Mouse (Mus musculus) hindbrain, embryonic 13.5 days (tissue): ENCODE measurements at regions not wholly inside any gene's neighbourhood (a gene's known extent, or its start where the extent isn't known, plus 50 kb on each side); places are given as distances from the start of the nearest gene placed in this dataset.

Experiments used
- ATAC-seq: fragments of 200-750 bp; cut with Nextera tagmentation; 2 replicates; pipeline ENCODE4 v1.8.0; 2017; ENCODE audit warnings: moderate TSS enrichment; ENCODE audit not compliant: low FRiP score
- H3K27ac ChIP-seq: fragments of 300-500 bp; sonication (generic); 2 replicates; pipeline ENCODE4 v1.5.1; 2015; ENCODE audit warnings: inconsistent platforms, mild to moderate bottlenecking, moderate library complexity
- H3K27me3 ChIP-seq: fragments of 300-500 bp; sonication (generic); 2 replicates; pipeline ENCODE4 v1.6.1; 2015; ENCODE audit warnings: mild to moderate bottlenecking, inconsistent platforms
- H3K36me3 ChIP-seq: fragments of 300-500 bp; sonication (generic); 2 replicates; pipeline ENCODE4 v1.6.1; 2015; ENCODE audit warnings: mild to moderate bottlenecking, inconsistent platforms
- H3K4me1 ChIP-seq: fragments of 300-500 bp; sonication (generic); replicated peaks from 2 replicates; pipeline ENCODE4 v1.6.1; 2015; ENCODE audit warnings: inconsistent platforms
- H3K4me2 ChIP-seq: fragments of 300-500 bp; sonication (generic); 2 replicates; pipeline ENCODE4 v1.6.1; 2015; ENCODE audit warnings: inconsistent platforms, mild to moderate bottlenecking, moderate library complexity
- H3K4me3 ChIP-seq: fragments of 300-500 bp; sonication (generic); 2 replicates; pipeline ENCODE4 v1.5.1; 2015; ENCODE audit warnings: mild to moderate bottlenecking, inconsistent platforms
- H3K9ac ChIP-seq: fragments of 300-500 bp; sonication (generic); 2 replicates; pipeline ENCODE4 v1.6.1; 2015; ENCODE audit warnings: mild to moderate bottlenecking, inconsistent platforms
- H3K9me3 ChIP-seq: fragments of 300-500 bp; sonication (generic); 2 replicates; pipeline ENCODE4 v1.6.1; 2016; ENCODE audit warnings: inconsistent platforms
- WGBS: fragments of 180-500 bp; shearing (Covaris S2); methylation state at CpG from one replicate; pipeline ENCODE4 v1.1.7; 2015; 5-methylcytosine and 5-hydroxymethylcytosine counted together

DNA sequence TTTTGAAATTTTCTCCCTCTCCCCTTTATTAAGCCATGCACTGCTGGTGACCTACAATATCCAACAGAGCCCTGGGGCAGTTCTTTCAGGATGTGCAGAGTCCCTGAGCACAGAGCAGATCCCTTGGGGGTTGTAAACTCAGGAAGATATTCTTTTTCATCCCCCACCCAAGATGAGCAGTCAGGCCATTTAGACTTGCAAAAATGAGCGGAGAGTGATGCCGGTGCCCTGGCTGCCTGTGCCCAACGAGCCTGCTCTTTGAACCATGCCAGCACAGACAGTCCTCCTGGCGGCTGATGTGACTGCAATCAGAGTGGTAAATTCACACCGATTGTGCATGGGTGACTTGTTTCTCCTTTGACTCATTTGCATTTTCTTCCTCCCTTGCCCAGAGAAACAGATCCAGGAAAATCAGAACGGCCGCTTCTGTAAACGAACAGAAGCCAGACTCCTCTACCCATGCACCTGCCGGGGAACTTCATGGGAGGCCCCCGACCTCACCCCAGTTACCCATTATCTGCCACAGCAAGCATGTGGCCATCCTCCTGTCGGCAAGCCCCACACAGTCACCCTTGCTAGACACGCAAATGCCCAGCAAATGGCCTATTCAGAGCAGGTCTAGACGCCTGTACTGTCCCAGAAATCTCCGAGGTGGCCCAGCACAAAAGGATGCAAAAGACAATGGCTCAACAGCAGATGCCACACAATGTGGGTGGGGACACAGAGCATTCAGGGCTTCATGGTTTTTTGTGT is 92.4 kb downstream of the Gm815 start:
- H3K9me3 ChIP-seq: no peaks in the 10 kb centered on the region
- no peak overlapping the region for H3K4me3 ChIP-seq
- no peaks in the 10 kb centered on the region for H3K36me3 ChIP-seq
- no peaks in the 10 kb centered on the region for H3K27me3 ChIP-seq
- peaks cover 22% of the 10 kb centered on the region for H3K4me1 ChIP-seq
- WGBS: 13% methylated on average over 14 of the region's 14 CpGs
- H3K4me2 ChIP-seq: peak overlapping the region; percentile 37
- peak overlapping the region; percentile 77 for H3K27ac ChIP-seq
- 0 out of 2 replicates have a peak overlapping the region, but pooled peaks have one; percentile 31 for H3K9ac ChIP-seq
- peak; percentile 83 for ATAC-seq

DNA sequence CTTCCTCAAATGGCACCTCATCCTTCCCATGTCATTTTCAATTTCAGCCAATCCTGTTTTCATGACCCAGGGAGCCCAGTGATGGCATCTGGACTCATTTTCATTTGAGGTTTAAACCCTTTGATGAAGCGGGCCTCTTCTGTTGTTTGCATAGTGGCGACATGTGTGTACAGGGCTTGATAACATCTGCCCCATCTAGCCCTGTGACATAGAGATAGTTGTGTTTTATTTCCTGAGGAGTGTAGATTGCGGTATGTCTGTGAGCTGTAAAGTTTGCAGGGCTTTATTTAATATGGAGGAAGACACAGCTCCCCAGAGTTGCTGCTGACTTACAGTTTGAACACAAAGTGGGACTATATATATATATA is 92.9 kb downstream of the Gm815 start:
- no peak overlapping the region for H3K9ac ChIP-seq

GRCm38 (mm10) chr19:26979322-26979721 is 93.6 kb downstream of the Gm815 start:
- no peaks in the 10 kb centered on the region for H3K27me3 ChIP-seq
- no peak overlapping the region for H3K4me3 ChIP-seq
- H3K36me3 ChIP-seq: no peaks in the 10 kb centered on the region
- no peak for ATAC-seq
- no peak overlapping the region for H3K9ac ChIP-seq
- H3K9me3 ChIP-seq: no peaks in the 10 kb centered on the region
- no peak overlapping the region for H3K4me2 ChIP-seq
- peaks cover 22% of the 10 kb centered on the region for H3K4me1 ChIP-seq
- no peak overlapping the region for H3K27ac ChIP-seq
- WGBS: 66% methylated on average over 2 of the region's 2 CpGs

More for the DNA sequence above, 92.9 kb downstream of the Gm815 start:
- Histone ChIP-seq H3K4me1 (peaks cover 22% of the 10 kb centered on the region), H3K4me2 (no peak overlapping the region; the same call in 1 of the 2 replicates), H3K9me3 (no peaks in the 10 kb centered on the region), H3K27me3 (no peaks in the 10 kb centered on the region), H3K4me3 (no peak overlapping the region), H3K27ac (peak overlapping the region; percentile 77), H3K36me3 (no peaks in the 10 kb centered on the region)
- no peak; the same call in 1 of the 2 replicates for ATAC-seq
- WGBS: 35% methylated on average over 3 of the region's 3 CpGs

- H3K36me3 ChIP-seq: no peaks in the 10 kb centered on the region
- 90% methylated on average over 1 of the region's 1 CpGs for WGBS
- no peaks in the 10 kb centered on the region for H3K9me3 ChIP-seq
- no peaks in the 10 kb centered on the region for H3K4me1 ChIP-seq
- H3K4me3 ChIP-seq: no peak overlapping the region
- no peaks in the 10 kb centered on the region for H3K27me3 ChIP-seq
- ATAC-seq: no peak
- H3K9ac ChIP-seq: no peak overlapping the region
- no peak overlapping the region for H3K27ac ChIP-seq
- H3K4me2 ChIP-seq: no peak overlapping the region
Measured at GRCm38 (mm10) chr19:26986672-26987071, 101.0 kb downstream of the Gm815 start.

GRCm38 (mm10) chr19:26987197-26987596 is 101.5 kb downstream of the Gm815 start:
- 76% methylated on average over 3 of the region's 3 CpGs for WGBS
- Histone ChIP-seq H3K27me3 (no peaks in the 10 kb centered on the region), H3K4me2 (no peak overlapping the region), H3K9me3 (no peaks in the 10 kb centered on the region), H3K4me3 (no peak overlapping the region), H3K36me3 (no peaks in the 10 kb centered on the region), H3K9ac (no peak overlapping the region), H3K27ac (no peak overlapping the region), H3K4me1 (no peaks in the 10 kb centered on the region)
- no peak for ATAC-seq

DNA sequence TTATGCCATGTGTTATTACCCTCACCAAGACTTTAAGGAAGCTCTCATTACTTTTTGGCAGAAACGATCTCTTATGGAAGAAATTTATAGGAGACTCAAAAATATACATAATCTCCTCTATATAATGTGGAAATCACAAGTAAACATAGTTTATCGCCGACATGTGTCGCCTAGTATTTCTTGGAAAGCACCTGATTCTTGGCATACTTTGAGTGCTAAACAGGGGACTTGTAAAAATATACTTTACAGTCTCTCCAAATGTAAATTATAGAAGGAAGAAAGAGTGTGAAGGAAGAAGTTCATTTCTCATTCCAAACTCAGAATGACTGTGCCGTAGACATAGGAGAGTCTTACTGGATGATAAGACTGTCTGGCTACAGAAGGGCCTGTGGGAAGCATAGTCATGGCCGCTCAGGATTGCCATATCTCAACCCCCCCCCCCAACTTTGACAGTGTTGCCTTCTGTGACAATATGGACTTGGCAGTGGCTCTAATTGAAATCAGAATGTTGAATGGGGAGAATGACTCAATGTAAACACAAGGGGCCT is 102.3 kb downstream of the Gm815 start:
- 94% methylated on average over 6 of the region's 6 CpGs for WGBS
- Histone ChIP-seq H3K4me3 (no peak overlapping the region), H3K9me3 (no peaks in the 10 kb centered on the region), H3K27me3 (no peaks in the 10 kb centered on the region), H3K36me3 (no peaks in the 10 kb centered on the region), H3K9ac (no peak overlapping the region), H3K4me1 (no peaks in the 10 kb centered on the region), H3K27ac (no peak overlapping the region), H3K4me2 (no peak overlapping the region)
- ATAC-seq: no peak

GRCm38 (mm10) chr19:26994586-26995352 is 109.1 kb downstream of the Gm815 start:
- 55% methylated on average over 4 of the region's 4 CpGs for WGBS
- ATAC-seq: no peak
- Histone ChIP-seq H3K27ac (no peak overlapping the region), H3K4me1 (no peaks in the 10 kb centered on the region), H3K9ac (no peak overlapping the region), H3K36me3 (no peaks in the 10 kb centered on the region), H3K27me3 (no peaks in the 10 kb centered on the region), H3K4me2 (no peak overlapping the region), H3K9me3 (no peaks in the 10 kb centered on the region), H3K4me3 (no peak overlapping the region)

GRCm38 (mm10) chr19:26999596-26999995 is 113.9 kb downstream of the Gm815 start:
- H3K9ac ChIP-seq: no peak overlapping the region
- H3K4me3 ChIP-seq: no peak overlapping the region
- H3K4me1 ChIP-seq: no peaks in the 10 kb centered on the region
- WGBS: 66% methylated on average over 3 of the region's 3 CpGs
- H3K4me2 ChIP-seq: no peak overlapping the region
- no peaks in the 10 kb centered on the region for H3K9me3 ChIP-seq
- ATAC-seq: no peak
- no peak overlapping the region for H3K27ac ChIP-seq
- no peaks in the 10 kb centered on the region for H3K27me3 ChIP-seq
- H3K36me3 ChIP-seq: no peaks in the 10 kb centered on the region

- H3K27me3 ChIP-seq: no peaks in the 10 kb centered on the region
- no peak for ATAC-seq
- 95% methylated on average over 3 of the region's 3 CpGs for WGBS
Measured at GRCm38 (mm10) chr19:27021930-27022329, 136.2 kb downstream of the Gm815 start.

GRCm38 (mm10) chr19:27022917-27023316 is 137.2 kb downstream of the Gm815 start:
- Histone ChIP-seq H3K36me3 (no peaks in the 10 kb centered on the region), H3K9me3 (no peaks in the 10 kb centered on the region), H3K4me2 (no peak overlapping the region), H3K4me1 (no peaks in the 10 kb centered on the region), H3K27ac (no peak overlapping the region), H3K9ac (no peak overlapping the region), H3K4me3 (no peak overlapping the region), H3K27me3 (no peaks in the 10 kb centered on the region)
- 78% methylated on average over 5 of the region's 5 CpGs for WGBS
- no peak for ATAC-seq

More at GRCm38 (mm10) chr19:27021930-27022329, 136.2 kb downstream of the Gm815 start:
- no peaks in the 10 kb centered on the region for H3K4me1 ChIP-seq
- H3K4me2 ChIP-seq: no peak overlapping the region
- no peaks in the 10 kb centered on the region for H3K9me3 ChIP-seq
- no peak overlapping the region for H3K4me3 ChIP-seq
- H3K27ac ChIP-seq: no peak overlapping the region
- H3K36me3 ChIP-seq: no peaks in the 10 kb centered on the region
- H3K9ac ChIP-seq: no peak overlapping the region

DNA sequence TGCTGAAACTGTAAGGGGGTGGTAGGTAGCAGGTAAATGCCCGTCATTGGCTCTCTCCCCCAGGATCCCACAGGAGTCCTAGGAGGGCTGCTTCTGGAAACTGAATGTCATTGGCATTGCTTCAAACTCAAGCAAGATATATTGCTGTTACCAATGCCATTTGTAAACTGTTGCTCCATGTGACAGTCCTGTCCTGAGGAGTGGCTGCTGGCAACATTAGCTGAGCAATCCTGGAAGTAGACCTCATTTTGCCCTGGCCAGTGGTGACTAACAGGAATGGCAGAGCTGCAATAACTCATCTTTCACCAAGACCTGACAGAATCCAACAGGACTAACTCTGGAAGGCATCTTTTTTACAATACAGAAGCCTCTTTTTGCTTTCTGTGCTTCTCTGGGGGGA is 143.2 kb downstream of the Gm815 start:
- Histone ChIP-seq H3K36me3 (no peaks in the 10 kb centered on the region), H3K9ac (no peak overlapping the region), H3K4me3 (no peak overlapping the region), H3K27ac (no peak overlapping the region), H3K4me1 (peaks cover 14% of the 10 kb centered on the region), H3K4me2 (no peak overlapping the region), H3K27me3 (no peaks in the 10 kb centered on the region), H3K9me3 (no peaks in the 10 kb centered on the region)
- WGBS: 86% methylated on average over 1 of the region's 1 CpGs
- no peak for ATAC-seq

- no peaks in the 10 kb centered on the region for H3K36me3 ChIP-seq
- no peak overlapping the region; the same call in 1 of the 2 replicates for H3K27ac ChIP-seq
- 58% methylated on average over 7 of the region's 7 CpGs for WGBS
- no peaks in the 10 kb centered on the region for H3K9me3 ChIP-seq
- no peak overlapping the region for H3K4me3 ChIP-seq
- peak; percentile 65; the same call in 1 of the 2 replicates for ATAC-seq
- no peak overlapping the region for H3K9ac ChIP-seq
- H3K4me2 ChIP-seq: 0 out of 2 replicates have a peak overlapping the region, but pooled peaks have one; percentile 2
- no peaks in the 10 kb centered on the region for H3K27me3 ChIP-seq
- H3K4me1 ChIP-seq: peaks cover 14% of the 10 kb centered on the region
Measured at GRCm38 (mm10) chr19:27031030-27031700, 145.5 kb downstream of the Gm815 start.
